Mouse (Mus musculus): ENCODE measurements around the gene Dyrk3.
"Not testable (repeated sequence)": the region's sequence is repeated elsewhere in the genome, so short reads cannot be mapped to it uniquely, and the experiment has no call there.

Dyrk3 gene

GRCm38 (mm10) chr1:131138191-131139016 is at the start of gene Dyrk3:
Dyrk3 (minus strand) TSS chr1:131138340.
- DNase-seq: peak; percentile 93 to 94

- no peak for DNase-seq
Observed at GRCm38 (mm10) chr1:131187856-131188255, 49.7 kb upstream of the Dyrk3 start.

- DNase-seq: peak in 1 of 2 experiments; percentile 38
Observed at GRCm38 (mm10) chr1:131186995-131187394, 48.9 kb upstream of the Dyrk3 start.

- DNase-seq: no peak
Observed at GRCm38 (mm10) chr1:131185821-131186506, 47.8 kb upstream of the Dyrk3 start.

GRCm38 (mm10) chr1:131184956-131185660 is 47.0 kb upstream of the Dyrk3 start:
- no peak for DNase-seq

- peak; percentile 58 to 71 for DNase-seq
Observed at GRCm38 (mm10) chr1:131184253-131184955, 46.3 kb upstream of the Dyrk3 start.

GRCm38 (mm10) chr1:131183201-131183600 is 45.1 kb upstream of the Dyrk3 start:
- no peak for DNase-seq

- DNase-seq: peak; percentile 82 to 88
Observed at GRCm38 (mm10) chr1:131181642-131182527, 43.7 kb upstream of the Dyrk3 start.

- no peak for DNase-seq
Observed at GRCm38 (mm10) chr1:131180386-131180785, 42.2 kb upstream of the Dyrk3 start.

GRCm38 (mm10) chr1:131178083-131178482 is 39.9 kb upstream of the Dyrk3 start:
- no peak for DNase-seq

GRCm38 (mm10) chr1:131177249-131177648 is 39.1 kb upstream of the Dyrk3 start:
- no peak for DNase-seq

- no peak for DNase-seq
Observed at GRCm38 (mm10) chr1:131175819-131176218, 37.7 kb upstream of the Dyrk3 start.

GRCm38 (mm10) chr1:131175189-131175588 is 37.0 kb upstream of the Dyrk3 start:
- DNase-seq: no peak

- DNase-seq: no peak
Observed at GRCm38 (mm10) chr1:131174299-131174861, 36.2 kb upstream of the Dyrk3 start.

GRCm38 (mm10) chr1:131173809-131174208 is 35.7 kb upstream of the Dyrk3 start:
- no peak for DNase-seq

- DNase-seq: no peak
Observed at GRCm38 (mm10) chr1:131173001-131173400, 34.9 kb upstream of the Dyrk3 start.

GRCm38 (mm10) chr1:131167612-131168011 is 29.5 kb upstream of the Dyrk3 start:
- DNase-seq: no peak

GRCm38 (mm10) chr1:131164427-131164826 is 26.3 kb upstream of the Dyrk3 start:
- no peak for DNase-seq

- DNase-seq: peak; percentile 28 to 64
Observed at GRCm38 (mm10) chr1:131161091-131161490, 23.0 kb upstream of the Dyrk3 start.

GRCm38 (mm10) chr1:131159573-131160327 is 21.6 kb upstream of the Dyrk3 start:
- not testable (repeated sequence) for DNase-seq

GRCm38 (mm10) chr1:131155456-131155855 is 17.3 kb upstream of the Dyrk3 start:
- DNase-seq: peak in 1 of 2 experiments; percentile 57

Measured in lung, postnatal 4 days (tissue).